Mouse (Mus musculus) right cerebral cortex, postnatal 36 days (tissue): ENCODE results near the gene Rp2.

Source experiments
- DNase-seq, 2 experiments: peaks; one replicate each; pipeline ENCODE4 v3.0.0; 2022; ENCODE audit warnings: low spot score in 2 of 2, mixed read lengths in 1 of 2

Gene Rp2

GRCm38 (mm10) chrX:20425140-20425838 lies 61.0 kb downstream of the Rp2 start, which contains the start of gene Jade3:
Jade3 (plus strand) TSS chrX:20425688.
- peak; percentile 38 to 58 for DNase-seq

- no peak for DNase-seq
Measured at GRCm38 (mm10) chrX:20425839-20426449, 61.7 kb downstream of the Rp2 start.
